Mouse (Mus musculus) heart, adult 2 months (tissue): ENCODE measurements around the gene Mapk11.

Experiments
- CTCF ChIP-seq: fragments of 200-600 bp; IDR thresholded peaks from 2 replicates; pipeline ENCODE4 v1.8.1; 2022; ENCODE audit warnings: antibody characterized with exemption, mild to moderate bottlenecking, moderate library complexity
- EP300 ChIP-seq: fragments of 200-500 bp; IDR thresholded peaks from 2 replicates; pipeline ENCODE4 v1.6.1; 2011; ENCODE audit warnings: low read depth, low read length, control low read depth; ENCODE audit not compliant: insufficient read depth

DNA sequence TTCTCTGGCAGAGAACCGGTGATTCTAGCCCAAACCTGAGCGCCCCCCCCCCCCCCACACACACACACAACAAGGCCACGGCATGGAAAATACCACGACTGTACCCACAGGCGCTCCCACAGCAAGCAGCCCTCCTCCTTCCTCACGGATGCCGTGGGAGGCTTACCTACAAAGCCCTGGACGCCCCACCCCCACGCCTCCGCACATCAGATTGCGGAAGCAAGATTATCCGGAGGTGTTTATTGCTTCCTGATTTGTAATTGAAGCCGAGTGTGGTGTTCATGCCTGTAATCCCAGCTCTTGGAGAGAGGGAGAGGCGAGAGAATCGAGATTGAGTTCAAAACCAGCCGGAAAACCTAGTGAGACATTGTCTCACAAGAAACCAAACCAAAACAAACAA is 2.4 kb downstream of the Mapk11 start:
- TF ChIP-seq EP300: no peak
- TF ChIP-seq CTCF: no peak
